28 mouse cellular contexts compared by ENCODE assay signal in the genomic region with DNA sequence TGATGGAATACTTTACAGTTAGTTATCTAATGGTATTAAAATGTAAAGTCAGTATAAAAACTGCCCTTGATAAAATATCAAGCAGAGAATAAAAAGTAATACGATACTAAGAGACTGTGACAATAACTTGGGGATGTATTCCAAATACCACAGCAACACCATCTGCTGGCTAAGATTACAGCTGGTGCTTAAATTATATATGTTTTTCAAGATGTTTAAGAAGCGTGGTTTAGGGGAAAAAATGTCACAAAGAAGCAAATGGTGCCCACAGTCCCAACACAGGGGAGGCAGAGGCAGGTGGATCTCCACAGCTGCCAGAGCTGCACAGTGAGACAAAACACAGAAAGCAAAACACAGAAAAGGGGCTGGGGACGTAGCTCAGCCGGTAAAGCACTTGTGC.
"Had no signal": no experiment of that assay in that cellular context is flagged by ENCODE, and none has a peak within 500 bp of the region (broad histone marks: within the 10 kb centered on the region; RNA-seq: fewer than 3 reads in every experiment).

No protein-coding gene starts in this region.

- DNase-seq: heart, postnatal 10 days; heart, postnatal 14 days; heart, postnatal 36 days; heart, postnatal 4 days; kidney, adult 11 months; kidney, adult 18-20 months; kidney, adult 2 months; kidney, adult 8-10 months; kidney, adult 9 months; kidney, postnatal 10 days; kidney, postnatal 14 days; kidney, postnatal 36 days; kidney, postnatal 4 days; layer of hippocampus, postnatal 36 days had no signal

- H3K27ac ChIP-seq: heart, embryonic 10.5 days; heart, embryonic 13.5 days; heart, embryonic 15.5 days; hindbrain, embryonic 10.5 days; hindbrain, embryonic 12.5 days; hindbrain, embryonic 13.5 days; hindbrain, embryonic 14.5 days; hindbrain, embryonic 15.5 days; hindbrain, postnatal 0 days; intestine, embryonic 15.5 days; kidney, embryonic 15.5 days; kidney, postnatal 0 days; left cerebral cortex, adult 2 months had no signal

- H3K4me3 ChIP-seq: heart, embryonic 10.5 days; heart, embryonic 12.5 days; heart, embryonic 13.5 days; heart, embryonic 15.5 days; hindbrain, embryonic 10.5 days; hindbrain, embryonic 12.5 days; hindbrain, embryonic 13.5 days; hindbrain, embryonic 15.5 days; intestine, embryonic 15.5 days; kidney, embryonic 15.5 days; left cerebral cortex, adult 2 months had no signal
